Mouse (Mus musculus) lung, embryonic 16.5 days (tissue): ENCODE results near the gene Rnaseh2c. TPM values are rescaled to one million over a fixed set of nuclear protein-coding genes. Genes with fewer than 3 reads are reported as not detected.

ENCODE experiments used
- ATAC-seq: fragments of 200-750 bp; cut with Nextera tagmentation; 2 replicates; pipeline ENCODE4 v1.8.0; 2017; ENCODE audit warnings: low read depth, mild to moderate bottlenecking, moderate library complexity
- H3K27ac ChIP-seq: fragments of 300-500 bp; sonication (generic); 2 replicates; pipeline ENCODE4 v1.5.1; 2014; ENCODE audit warnings: mild to moderate bottlenecking, control low read depth, low read length
- H3K27me3 ChIP-seq: fragments of 300-500 bp; sonication (generic); 2 replicates; pipeline ENCODE4 v1.6.1; 2014; ENCODE audit warnings: low read depth, low read length, mixed read lengths; ENCODE audit not compliant: control insufficient read depth, insufficient read depth
- H3K36me3 ChIP-seq: fragments of 300-500 bp; sonication (generic); 2 replicates; pipeline ENCODE4 v1.6.1; 2014; ENCODE audit warnings: low read length; ENCODE audit not compliant: control insufficient read depth, insufficient read depth
- H3K4me1 ChIP-seq: fragments of 300-500 bp; sonication (generic); replicated peaks from 2 replicates; pipeline ENCODE4 v1.6.1; 2014; ENCODE audit warnings: low read length, mixed read lengths; ENCODE audit not compliant: control insufficient read depth, insufficient read depth
- H3K4me2 ChIP-seq: fragments of 300-500 bp; sonication (generic); 2 replicates; pipeline ENCODE4 v1.6.1; 2014; ENCODE audit warnings: low read depth, low read length, control low read depth
- H3K4me3 ChIP-seq: fragments of 300-500 bp; sonication (generic); 2 replicates; pipeline ENCODE4 v1.5.1; 2014; ENCODE audit warnings: mild to moderate bottlenecking, low read length, control low read depth
- H3K9ac ChIP-seq: fragments of 300-500 bp; sonication (generic); 2 replicates; pipeline ENCODE4 v1.6.1; 2014; ENCODE audit warnings: low read length, control low read depth
- H3K9me3 ChIP-seq: fragments of 300-500 bp; sonication (generic); 2 replicates; pipeline ENCODE4 v1.6.1; 2016; ENCODE audit warnings: low read length; ENCODE audit not compliant: control insufficient read depth
- WGBS: fragments of 180-500 bp; shearing (Covaris S2); extraction: QIAGEN DNeasy Blood & Tissue Kit; methylation state at CpG from one replicate; pipeline ENCODE4 v1.1.7; 2014; 5-methylcytosine and 5-hydroxymethylcytosine counted together
- polyA plus RNA-seq: library from polyadenylated mRNA; unstranded; fragments of >200 nt; fragmentation: Nextera tagmentation; extraction: Ambion mirVana; gene quantifications from 2 replicates; pipeline ENCODE4 v1.2.1, GENCODE M21; 2015

Gene Rnaseh2c
- polyA plus RNA-seq, 1 experiment from 2014 or later, result 159 TPM

DNA sequence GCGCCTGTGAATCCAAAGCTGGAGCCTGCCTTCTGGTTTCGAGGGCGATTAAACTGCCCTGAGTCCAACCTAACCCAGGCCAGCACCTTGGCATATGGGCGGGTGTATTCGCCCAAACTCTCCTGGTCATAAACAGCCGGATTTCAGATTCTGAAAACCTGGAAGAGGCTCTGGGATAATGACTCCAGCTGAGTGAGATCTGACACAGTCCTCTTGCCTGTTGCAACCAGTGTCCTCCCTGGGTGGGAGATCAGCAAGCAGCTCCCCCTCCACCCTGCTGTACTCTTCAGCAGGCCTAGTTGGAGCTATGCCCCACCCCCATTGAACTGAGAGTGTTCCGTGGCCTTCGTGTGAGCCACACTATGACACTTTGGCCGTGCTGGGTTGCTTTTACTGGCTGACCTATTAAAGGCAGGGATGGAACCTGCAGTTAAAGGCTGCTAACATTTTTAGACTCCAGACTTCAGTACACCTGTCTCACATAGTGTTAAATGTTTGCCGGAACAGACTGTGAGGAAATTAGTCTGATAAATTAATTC is 40.4 kb upstream of the Rnaseh2c start:
- 13% methylated on average over 10 of the region's 10 CpGs for WGBS
- ATAC-seq, result no peak
- Histone ChIP-seq H3K9ac (peak overlapping the region; percentile 11; the same call in 1 of the 2 replicates), H3K9me3 (no peaks in the 10 kb centered on the region), H3K27me3 (peaks cover 52% of the 10 kb centered on the region), H3K36me3 (no peaks in the 10 kb centered on the region), H3K4me1 (peaks cover 12% of the 10 kb centered on the region; the same call in 1 of the 2 replicates), H3K4me3 (peak overlapping the region; percentile 51), H3K4me2 (peak overlapping the region; percentile 73), H3K27ac (peak overlapping the region; percentile 78)

DNA sequence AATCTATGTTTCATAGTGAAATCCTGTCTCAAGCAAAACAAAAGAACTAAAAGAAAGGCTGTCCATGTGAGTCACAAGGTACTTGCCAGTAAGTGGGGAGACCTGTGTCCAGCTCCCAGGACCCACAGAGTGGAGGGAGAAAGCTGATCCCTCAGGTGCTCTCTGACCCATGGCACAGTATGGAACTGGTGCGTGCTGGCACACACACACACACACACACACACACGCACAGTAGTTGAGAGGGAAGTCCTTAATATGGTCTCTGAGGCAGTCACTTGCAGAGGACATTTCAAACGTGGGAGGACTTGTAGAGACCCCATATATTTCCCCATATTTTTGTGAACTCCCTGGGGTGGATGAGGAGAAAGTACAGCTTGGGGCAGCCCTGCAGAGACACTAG is 39.8 kb upstream of the Rnaseh2c start:
- Histone ChIP-seq H3K4me1 (peaks cover 15% of the 10 kb centered on the region; the same call in 1 of the 2 replicates), H3K4me2 (no peak overlapping the region), H3K9me3 (no peaks in the 10 kb centered on the region), H3K27me3 (peaks cover 49% of the 10 kb centered on the region), H3K9ac (no peak overlapping the region), H3K4me3 (no peak overlapping the region), H3K36me3 (no peaks in the 10 kb centered on the region), H3K27ac (no peak overlapping the region)
- ATAC-seq, result no peak
- WGBS, result 42% methylated on average over 3 of the region's 3 CpGs

DNA sequence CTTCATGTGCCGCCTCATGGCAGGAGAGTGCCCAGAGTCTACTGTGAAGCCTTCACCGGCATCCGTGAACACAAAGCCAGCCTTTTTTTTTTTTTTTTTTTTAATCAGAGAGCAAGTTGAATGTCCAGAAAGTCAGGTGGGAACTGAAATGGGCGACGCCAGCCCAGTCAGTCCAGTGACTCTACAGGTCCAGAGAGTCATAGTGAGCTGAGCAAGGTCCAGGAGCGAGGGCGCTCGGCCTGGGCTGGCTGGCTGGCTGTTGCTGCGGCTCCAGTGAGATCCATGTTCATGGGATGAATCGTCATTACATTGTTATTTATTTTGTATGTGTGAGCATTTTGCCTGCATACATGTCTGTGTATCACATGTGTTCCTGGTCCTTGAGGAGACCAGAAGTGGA is 38.9 kb upstream of the Rnaseh2c start:
- peaks cover 17% of the 10 kb centered on the region; the same call in 1 of the 2 replicates for H3K4me1 ChIP-seq
- WGBS, result 84% methylated on average over 10 of the region's 10 CpGs

DNA sequence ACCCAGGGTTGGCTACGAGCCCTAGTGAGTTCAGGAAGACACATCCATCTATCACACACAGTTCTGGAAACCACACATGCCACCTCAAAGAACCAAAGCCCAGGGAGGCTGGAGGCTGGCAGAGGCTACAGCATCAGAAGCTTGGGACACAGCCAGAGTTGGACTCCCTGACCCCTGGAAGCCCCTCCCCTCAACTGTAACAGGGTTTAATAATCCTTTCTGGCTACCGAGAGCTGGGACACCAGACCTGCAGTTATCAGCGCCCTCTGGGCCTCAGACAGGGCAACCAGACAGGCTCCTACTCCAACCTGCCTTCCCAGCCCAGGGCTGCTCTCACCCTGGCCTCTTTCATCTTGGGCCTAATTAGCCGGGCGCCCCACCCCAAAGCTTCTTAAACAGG is 35.4 kb upstream of the Rnaseh2c start:
- Histone ChIP-seq H3K36me3 (peaks cover 8% of the 10 kb centered on the region), H3K9me3 (no peaks in the 10 kb centered on the region), H3K4me1 (peaks cover 14% of the 10 kb centered on the region; the same call in 1 of the 2 replicates), H3K4me2 (no peak overlapping the region), H3K27ac (no peak overlapping the region), H3K27me3 (peaks cover 12% of the 10 kb centered on the region), H3K4me3 (no peak overlapping the region), H3K9ac (no peak overlapping the region)
- 63% methylated on average over 5 of the region's 5 CpGs for WGBS
- no peak for ATAC-seq

More for the DNA sequence above, 38.9 kb upstream of the Rnaseh2c start:
- no peak for ATAC-seq
- Histone ChIP-seq H3K4me3 (no peak overlapping the region), H3K9ac (no peak overlapping the region), H3K4me2 (no peak overlapping the region), H3K36me3 (no peaks in the 10 kb centered on the region), H3K9me3 (no peaks in the 10 kb centered on the region), H3K27ac (no peak overlapping the region), H3K27me3 (peaks cover 43% of the 10 kb centered on the region)

DNA sequence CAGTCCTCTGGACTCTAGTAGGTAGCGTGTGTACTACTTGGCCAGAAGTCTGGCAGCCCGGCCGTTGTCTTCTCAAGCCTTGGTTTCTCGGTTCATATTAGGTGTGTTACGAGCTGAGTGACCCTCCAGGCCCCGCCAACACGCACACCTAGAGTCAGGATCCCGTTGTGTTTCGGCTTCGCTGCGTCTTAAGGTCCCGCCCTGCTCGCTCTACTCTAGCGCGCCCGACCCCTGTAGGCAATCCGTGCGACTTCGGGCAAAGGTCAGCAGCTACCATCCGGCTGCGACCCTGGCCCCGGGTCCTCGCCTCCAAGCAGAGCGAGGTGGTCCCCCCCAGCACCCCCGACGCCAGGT is 34.5 kb upstream of the Rnaseh2c start:
- Histone ChIP-seq H3K36me3 (peaks cover 8% of the 10 kb centered on the region), H3K9ac (peak overlapping the region; percentile 83), H3K4me1 (peaks cover 12% of the 10 kb centered on the region; the same call in 1 of the 2 replicates), H3K27ac (peak overlapping the region; percentile 95), H3K4me2 (peak overlapping the region; percentile 82), H3K9me3 (no peaks in the 10 kb centered on the region), H3K4me3 (peak overlapping the region; percentile 74), H3K27me3 (peaks cover 3% of the 10 kb centered on the region; the same call in 1 of the 2 replicates)
- peak; percentile 47 for ATAC-seq
- WGBS, result 2% methylated on average over 26 of the region's 26 CpGs

DNA sequence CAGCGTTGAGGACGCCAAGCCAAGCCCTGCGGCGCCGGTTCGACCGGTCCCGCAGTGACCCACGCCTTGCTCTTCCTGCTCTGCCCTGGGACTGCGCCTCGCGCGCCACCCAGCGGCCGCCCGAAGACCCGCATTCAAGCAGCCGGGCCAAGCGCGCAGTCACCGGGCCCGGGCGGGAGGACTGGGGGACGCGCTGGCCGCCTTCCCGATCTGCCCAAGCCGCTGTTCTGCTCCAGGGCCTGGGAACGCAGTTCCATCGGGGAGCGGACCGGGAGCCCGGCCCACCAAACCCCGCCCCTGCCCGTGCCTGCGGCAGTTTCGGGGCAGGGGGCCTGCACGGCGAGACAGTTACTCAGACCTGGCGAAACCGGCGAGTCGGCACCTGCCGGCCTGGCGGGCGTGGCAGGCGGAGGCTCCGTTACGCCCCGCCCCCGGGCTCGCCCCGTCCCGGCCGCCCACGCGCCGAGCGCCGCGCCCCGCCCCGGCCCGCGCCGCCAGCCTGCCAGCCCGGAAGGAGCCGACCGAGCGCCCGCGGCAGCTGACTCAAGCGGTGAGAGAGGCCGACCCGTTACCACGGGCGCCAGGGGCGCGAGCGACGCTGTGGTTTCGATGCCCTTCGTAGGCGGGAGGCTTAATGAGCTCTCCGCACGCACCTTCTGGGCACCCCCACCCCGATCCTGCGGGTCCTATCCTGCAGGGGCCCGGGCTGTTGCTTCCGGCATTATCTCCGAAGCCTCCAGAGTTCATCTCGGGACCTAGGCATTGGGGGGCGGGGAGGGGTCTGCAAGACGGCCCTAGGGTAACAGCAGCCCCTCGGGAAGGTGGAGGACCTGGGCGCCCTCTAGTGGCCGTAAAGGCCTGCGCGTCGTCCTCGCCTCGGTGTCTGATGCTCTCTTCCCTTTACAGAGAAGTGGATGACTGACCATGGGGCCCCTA is 33.9 kb upstream of the Rnaseh2c start, which contains the start of gene Ap5b1:
Gene Ap5b1, plus strand, starts transcription at position 492 of the 936 bp plus-strand sequence.
- peak; percentile 93 for ATAC-seq

DNA sequence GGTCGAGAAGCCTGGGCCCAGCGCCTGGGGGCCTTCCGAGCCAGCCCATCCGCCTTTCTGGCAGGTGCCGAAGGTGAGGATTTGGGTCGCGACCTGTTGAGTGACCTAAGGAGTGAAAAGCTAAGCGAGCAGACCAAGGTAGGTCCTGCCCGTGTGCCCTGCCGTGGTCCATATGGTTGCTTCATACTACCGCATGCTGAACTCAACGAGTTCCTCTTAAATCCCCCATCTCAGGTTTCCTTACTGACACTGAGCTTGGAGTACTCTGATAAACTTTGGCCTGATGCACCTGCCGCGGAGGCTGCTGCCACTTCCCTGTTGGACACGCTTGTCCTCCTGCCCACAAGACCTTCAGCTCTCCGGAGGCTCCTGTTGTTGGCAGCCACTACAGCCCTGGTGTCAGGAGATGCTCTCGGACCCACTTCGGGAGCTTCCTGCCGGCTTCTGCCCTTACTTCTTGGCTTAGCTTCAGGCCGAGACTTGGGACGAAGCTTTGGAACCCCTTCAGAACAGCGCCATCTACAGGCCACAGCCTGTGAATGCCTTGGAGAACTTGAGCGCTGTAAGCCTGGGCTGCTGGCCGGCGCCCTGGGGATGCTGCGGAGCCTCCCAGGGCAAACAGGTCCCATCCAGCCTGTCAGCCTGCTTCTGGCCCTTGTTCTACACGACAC is 33.1 kb upstream of the Rnaseh2c start:
- H3K4me1 ChIP-seq, result peaks cover 12% of the 10 kb centered on the region; the same call in 1 of the 2 replicates
- H3K4me2 ChIP-seq, result peak overlapping the region; percentile 82
- peaks cover 8% of the 10 kb centered on the region for H3K36me3 ChIP-seq
- WGBS, result 7% methylated on average over 27 of the region's 27 CpGs
- H3K9ac ChIP-seq, result peak overlapping the region; percentile 83
- peaks cover 3% of the 10 kb centered on the region; the same call in 1 of the 2 replicates for H3K27me3 ChIP-seq
- H3K27ac ChIP-seq, result peak overlapping the region; percentile 95
- H3K4me3 ChIP-seq, result peak overlapping the region; percentile 74
- peak; percentile 27; the same call in 1 of the 2 replicates for ATAC-seq
- H3K9me3 ChIP-seq, result no peaks in the 10 kb centered on the region

More for the DNA sequence above, 33.9 kb upstream of the Rnaseh2c start, which contains the start of gene Ap5b1:
- Histone ChIP-seq H3K4me3 (peak within 1 kb of the TSS; percentile 74), H3K36me3 (peaks cover 8% of the 10 kb centered on the region), H3K27me3 (peaks cover 3% of the 10 kb centered on the region; the same call in 1 of the 2 replicates), H3K4me1 (peaks cover 12% of the 10 kb centered on the region; the same call in 1 of the 2 replicates), H3K27ac (peak within 1 kb of the TSS; percentile 95), H3K9me3 (no peaks in the 10 kb centered on the region), H3K4me2 (peak within 1 kb of the TSS; percentile 82), H3K9ac (peak within 1 kb of the TSS; percentile 83)
- WGBS, result under 1% methylated on average over 81 of the region's 102 CpGs

DNA sequence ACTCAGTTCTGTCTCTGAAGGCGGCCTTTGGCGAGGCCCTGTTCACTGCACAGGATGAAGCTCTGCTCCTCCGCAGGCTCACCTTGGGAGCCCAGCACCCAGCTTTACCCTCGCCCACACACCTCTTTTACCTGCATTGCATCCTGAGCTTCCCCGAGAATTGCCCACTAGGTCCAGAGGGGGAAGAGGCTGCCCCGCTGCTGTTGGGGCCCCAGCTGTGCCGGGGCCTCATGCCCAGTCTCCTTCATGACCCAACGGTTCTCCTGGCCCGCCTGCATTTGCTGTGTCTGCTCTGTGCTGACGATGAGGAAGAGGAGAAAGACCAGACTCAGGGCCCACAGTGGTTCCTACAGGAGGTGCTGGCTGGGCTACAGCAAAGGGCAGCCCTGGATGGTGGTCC is 32.2 kb upstream of the Rnaseh2c start:
- no peak overlapping the region for H3K4me3 ChIP-seq
- no peak overlapping the region for H3K27ac ChIP-seq
- H3K27me3 ChIP-seq, result no peaks in the 10 kb centered on the region
- 84% methylated on average over 10 of the region's 10 CpGs for WGBS
- H3K9me3 ChIP-seq, result no peaks in the 10 kb centered on the region
- no peak for ATAC-seq
- no peak overlapping the region for H3K4me2 ChIP-seq
- H3K36me3 ChIP-seq, result peaks cover 8% of the 10 kb centered on the region
- no peak overlapping the region for H3K9ac ChIP-seq
- peaks cover 12% of the 10 kb centered on the region; the same call in 1 of the 2 replicates for H3K4me1 ChIP-seq
